Mouse (Mus musculus) forebrain, embryonic 13.5 days (tissue): ENCODE measurements at regions not wholly inside any gene's neighbourhood (a gene's known extent, or its start where the extent isn't known, plus 50 kb on each side); places are given as distances from the start of the nearest gene placed in this dataset.

Experiments used
- ATAC-seq: fragments of 200-750 bp; cut with Nextera tagmentation; 2 replicates; pipeline ENCODE4 v1.8.0; 2017
- H3K27ac ChIP-seq: fragments of 300-500 bp; sonication (generic); 2 replicates; pipeline ENCODE4 v1.5.1; 2015; ENCODE audit warnings: inconsistent platforms, mild to moderate bottlenecking, moderate library complexity
- H3K27me3 ChIP-seq: fragments of 300-500 bp; sonication (generic); 2 replicates; pipeline ENCODE4 v1.6.1; 2015; ENCODE audit warnings: mild to moderate bottlenecking, inconsistent platforms
- H3K36me3 ChIP-seq: fragments of 300-500 bp; sonication (generic); 2 replicates; pipeline ENCODE4 v1.6.1; 2015; ENCODE audit warnings: mild to moderate bottlenecking, inconsistent platforms; ENCODE audit not compliant: poor library complexity, severe bottlenecking
- H3K4me1 ChIP-seq: fragments of 300-500 bp; sonication (generic); 2 replicates; pipeline ENCODE4 v1.6.1; 2015; ENCODE audit warnings: inconsistent platforms
- H3K4me2 ChIP-seq: fragments of 300-500 bp; sonication (generic); 2 replicates; pipeline ENCODE4 v1.6.1; 2015; ENCODE audit warnings: inconsistent platforms, mild to moderate bottlenecking, moderate library complexity
- H3K4me3 ChIP-seq: fragments of 300-500 bp; sonication (generic); 2 replicates; pipeline ENCODE4 v1.5.1; 2015; ENCODE audit warnings: mild to moderate bottlenecking, inconsistent platforms
- H3K9ac ChIP-seq: fragments of 300-500 bp; sonication (generic); 2 replicates; pipeline ENCODE4 v1.6.1; 2015; ENCODE audit warnings: mild to moderate bottlenecking, inconsistent platforms
- H3K9me3 ChIP-seq: fragments of 300-500 bp; sonication (generic); replicated peaks from 2 replicates; pipeline ENCODE4 v1.6.1; 2016; ENCODE audit warnings: inconsistent platforms
- WGBS: fragments of 180-500 bp; shearing (Covaris S2); methylation state at CpG from one replicate; pipeline ENCODE4 v1.1.7; 2015; 5-methylcytosine and 5-hydroxymethylcytosine counted together

DNA sequence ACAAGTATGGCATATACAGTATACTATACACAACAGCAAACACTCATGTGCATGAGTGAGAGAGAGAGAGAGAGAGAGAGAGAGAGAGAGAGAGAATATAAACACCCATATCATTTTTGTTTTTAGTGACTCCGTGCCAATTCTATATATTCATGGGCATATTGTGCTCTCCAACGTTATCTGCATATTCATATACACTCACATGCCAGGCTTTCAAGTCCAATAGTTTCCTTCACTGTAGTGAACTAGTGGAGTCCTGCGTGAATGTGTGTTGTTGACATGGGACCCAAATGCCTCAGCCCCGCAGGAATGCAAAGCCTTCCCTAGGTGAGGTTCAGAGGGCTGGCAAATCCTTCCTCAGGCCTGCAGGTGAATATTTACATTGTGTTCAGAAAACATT lies 53.4 kb upstream of the Nab1 start:
- WGBS = 76% methylated on average over 4 of the region's 4 CpGs
- H3K9ac ChIP-seq = no peak overlapping the region
- ATAC-seq = peak; percentile 43; the same call in 1 of the 2 replicates
- no peaks in the 10 kb centered on the region for H3K4me1 ChIP-seq
- no peaks in the 10 kb centered on the region for H3K27me3 ChIP-seq
- no peak overlapping the region for H3K27ac ChIP-seq
- H3K36me3 ChIP-seq = no peaks in the 10 kb centered on the region
- H3K4me2 ChIP-seq = no peak overlapping the region
- no peak overlapping the region for H3K4me3 ChIP-seq
- no peaks in the 10 kb centered on the region for H3K9me3 ChIP-seq

DNA sequence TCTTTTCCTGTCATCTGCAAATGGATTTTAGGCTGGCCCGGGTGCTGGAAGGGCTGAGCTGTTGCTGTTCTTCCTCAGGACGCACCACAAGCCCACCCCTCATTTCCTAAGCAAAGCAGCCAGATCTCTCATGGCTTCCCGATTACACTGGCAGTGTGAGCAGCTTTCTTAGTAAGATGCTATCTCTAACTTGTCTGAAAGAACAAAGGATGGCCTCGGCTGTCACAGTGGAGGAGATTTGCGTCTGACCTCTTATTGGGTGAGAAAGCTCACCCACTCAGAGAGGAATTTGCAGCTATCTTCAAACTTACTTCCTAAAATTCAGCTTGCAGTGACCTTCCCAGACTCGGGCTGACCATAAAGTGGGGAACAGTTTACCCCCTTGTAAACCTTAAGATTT lies 64.7 kb upstream of the Nemp2 start:
- ATAC-seq = no peak
- Histone ChIP-seq H3K36me3 (no peaks in the 10 kb centered on the region), H3K27me3 (no peaks in the 10 kb centered on the region), H3K4me1 (no peaks in the 10 kb centered on the region), H3K9me3 (no peaks in the 10 kb centered on the region; the same call in 1 of the 2 replicates), H3K9ac (no peak overlapping the region), H3K4me3 (no peak overlapping the region), H3K4me2 (no peak overlapping the region), H3K27ac (no peak overlapping the region)
- 54% methylated on average over 6 of the region's 6 CpGs for WGBS

DNA sequence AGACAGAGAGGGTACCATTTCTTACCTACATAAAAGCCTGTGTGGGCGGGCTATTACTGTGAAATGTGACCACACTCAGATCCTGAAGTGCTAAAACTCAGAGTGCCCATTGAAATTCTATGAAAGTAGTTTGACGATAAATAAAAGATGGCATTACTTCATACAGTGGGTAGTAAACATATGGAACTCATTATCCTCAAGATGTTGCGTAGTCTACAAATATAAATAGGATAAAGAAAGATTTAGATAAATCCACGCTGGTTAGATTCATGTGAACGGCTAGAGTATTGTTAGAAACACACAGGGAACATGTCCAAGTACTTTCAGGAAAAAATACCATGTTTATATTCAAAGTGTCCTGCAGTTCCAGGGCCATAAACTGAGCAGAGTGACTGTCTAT lies 58.8 kb upstream of the Nemp2 start:
- Histone ChIP-seq H3K4me1 (no peaks in the 10 kb centered on the region), H3K9me3 (no peaks in the 10 kb centered on the region; the same call in 1 of the 2 replicates), H3K9ac (no peak overlapping the region), H3K4me3 (no peak overlapping the region), H3K27ac (no peak overlapping the region), H3K36me3 (no peaks in the 10 kb centered on the region), H3K27me3 (no peaks in the 10 kb centered on the region), H3K4me2 (no peak overlapping the region)
- no peak; the same call in 1 of the 2 replicates for ATAC-seq
- 83% methylated on average over 5 of the region's 5 CpGs for WGBS

DNA sequence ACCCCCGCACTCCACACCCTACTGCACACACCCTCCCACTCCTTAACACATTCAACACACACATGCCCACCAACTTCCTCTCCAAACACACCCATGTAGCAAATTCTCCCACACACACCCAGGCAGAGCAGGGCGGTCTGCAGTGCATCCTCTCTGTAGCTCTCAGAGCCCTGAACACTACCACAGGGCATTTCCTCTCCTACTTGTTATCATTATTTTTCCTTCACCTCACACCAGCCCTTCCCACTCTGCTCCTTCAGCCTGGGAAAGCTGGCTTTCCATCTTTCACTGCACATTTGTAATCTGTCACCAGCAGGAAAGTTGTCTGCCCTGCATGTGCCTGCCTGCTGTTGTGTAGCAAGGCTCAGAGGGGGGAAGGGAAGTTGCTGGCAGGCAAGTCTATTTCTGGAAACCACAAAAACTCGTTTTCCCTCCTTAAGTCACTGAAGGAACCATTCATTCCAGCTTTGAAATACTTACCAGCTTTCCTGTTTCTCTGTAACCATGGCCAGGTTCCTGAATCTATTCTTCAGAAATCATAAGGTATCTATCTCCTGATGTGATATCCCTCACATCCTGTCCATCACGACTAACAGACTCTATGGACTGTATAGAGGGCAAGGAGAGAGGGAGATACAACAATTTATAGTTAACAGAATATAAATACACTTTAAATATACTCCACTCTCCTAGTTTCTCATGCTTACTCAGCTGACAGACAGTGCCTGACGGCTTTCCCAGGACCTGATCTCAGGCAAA lies 52.0 kb upstream of the Nemp2 start:
- Histone ChIP-seq H3K4me1 (peaks cover 9% of the 10 kb centered on the region; the same call in 1 of the 2 replicates), H3K9ac (no peak overlapping the region), H3K36me3 (no peaks in the 10 kb centered on the region), H3K27ac (peak overlapping the region; percentile 31; the same call in 1 of the 2 replicates), H3K4me3 (no peak overlapping the region), H3K27me3 (no peaks in the 10 kb centered on the region), H3K9me3 (no peaks in the 10 kb centered on the region), H3K4me2 (no peak overlapping the region)
- 65% methylated on average over 5 of the region's 5 CpGs for WGBS
- peak; percentile 82 for ATAC-seq

DNA sequence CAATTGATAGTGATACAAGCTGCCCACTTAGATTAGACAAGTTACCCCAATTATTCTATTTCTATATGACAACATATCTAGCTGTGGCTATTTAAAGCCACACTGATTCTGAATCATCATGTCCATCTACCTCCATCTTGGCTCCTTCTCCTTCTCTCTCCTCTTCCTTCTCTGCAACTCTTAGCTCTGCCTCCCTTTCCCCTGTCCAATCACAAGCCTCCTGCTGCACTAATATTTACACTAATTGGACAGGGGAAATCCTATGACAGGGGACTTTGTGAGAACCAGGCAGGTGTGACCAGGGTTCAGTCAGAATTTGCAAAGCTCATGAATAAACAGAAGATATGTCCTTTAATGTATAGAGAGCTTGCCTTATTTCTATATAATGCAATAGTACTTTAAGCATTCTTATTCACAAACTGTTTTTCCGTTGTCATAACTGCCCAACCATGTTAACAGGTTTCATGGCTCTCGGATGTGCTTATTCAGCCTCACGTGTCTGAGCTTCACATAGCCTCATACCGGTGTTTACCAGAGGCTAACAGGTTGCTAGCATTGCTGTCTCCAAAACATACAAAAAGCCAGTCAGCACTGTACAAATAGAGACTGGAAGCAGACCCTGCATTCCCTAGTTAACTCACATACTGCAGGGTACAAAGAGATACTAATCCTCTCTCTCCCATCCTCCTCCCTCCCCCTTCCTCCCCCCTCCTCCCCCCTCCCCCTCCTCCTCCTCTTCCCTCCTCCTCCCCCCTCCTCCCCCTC lies 50.2 kb upstream of the Nemp2 start:
- Histone ChIP-seq H3K27me3 (no peaks in the 10 kb centered on the region), H3K4me1 (peaks cover 9% of the 10 kb centered on the region; the same call in 1 of the 2 replicates), H3K9ac (no peak overlapping the region), H3K36me3 (no peaks in the 10 kb centered on the region), H3K4me2 (no peak overlapping the region), H3K27ac (no peak overlapping the region), H3K9me3 (no peaks in the 10 kb centered on the region), H3K4me3 (no peak overlapping the region)
- 82% methylated on average over 4 of the region's 4 CpGs for WGBS
- no peak for ATAC-seq
